Mouse (Mus musculus) forebrain, embryonic 11.5 days (tissue): ENCODE data around the gene Ccdc92b. TPM values are rescaled to one million over a fixed set of nuclear protein-coding genes. Genes with fewer than 3 reads are reported as not detected.

Source experiments
- ATAC-seq: fragments of 200-750 bp; cut with Nextera tagmentation; replicated peaks from 2 replicates; pipeline ENCODE4 v1.8.0; 2017; ENCODE audit warnings: moderate TSS enrichment; ENCODE audit not compliant: low FRiP score
- DNase-seq: peaks from one replicate; pipeline ENCODE4 v3.0.0-alpha.2; 2017; ENCODE audit warnings: low spot score
- H3K27ac ChIP-seq: fragments of 300-500 bp; sonication (generic); 2 replicates; pipeline ENCODE4 v1.5.1; 2014; ENCODE audit warnings: low read depth, low read length
- H3K27me3 ChIP-seq: fragments of 300-500 bp; sonication (generic); 2 replicates; pipeline ENCODE4 v1.6.1; 2014; ENCODE audit warnings: mild to moderate bottlenecking, low read length, mixed read lengths; ENCODE audit not compliant: control insufficient read depth, insufficient read depth
- H3K36me3 ChIP-seq: fragments of 300-500 bp; sonication (generic); 2 replicates; pipeline ENCODE4 v1.6.1; 2014; ENCODE audit warnings: mild to moderate bottlenecking, low read length, moderate library complexity, mixed read lengths; ENCODE audit not compliant: control insufficient read depth, insufficient read depth
- H3K4me1 ChIP-seq: fragments of 300-500 bp; sonication (generic); replicated peaks from 2 replicates; pipeline ENCODE4 v1.6.1; 2014; ENCODE audit warnings: low read length, mixed read lengths; ENCODE audit not compliant: control insufficient read depth, insufficient read depth
- H3K4me2 ChIP-seq: fragments of 300-500 bp; sonication (generic); 2 replicates; pipeline ENCODE4 v1.6.1; 2014; ENCODE audit warnings: low read depth, mild to moderate bottlenecking, low read length, moderate library complexity, mixed read lengths; ENCODE audit not compliant: severe bottlenecking
- H3K4me3 ChIP-seq: fragments of 300-500 bp; sonication (generic); 2 replicates; pipeline ENCODE4 v1.5.1; 2014; ENCODE audit warnings: low read depth, low read length
- H3K9ac ChIP-seq: fragments of 300-500 bp; sonication (generic); 2 replicates; pipeline ENCODE4 v1.6.1; 2014; ENCODE audit warnings: low read length
- H3K9me3 ChIP-seq: fragments of 300-500 bp; sonication (generic); 2 replicates; pipeline ENCODE4 v1.6.1; 2016; ENCODE audit warnings: low read length, mixed read lengths; ENCODE audit not compliant: control insufficient read depth
- WGBS: fragments of 180-500 bp; shearing (Covaris S2); extraction: QIAGEN DNeasy Blood & Tissue Kit; methylation state at CpG from one replicate; pipeline ENCODE4 v1.1.7; 2014; 5-methylcytosine and 5-hydroxymethylcytosine counted together
- polyA plus RNA-seq: library from polyadenylated mRNA; unstranded; fragments of >200 nt; fragmentation: Nextera tagmentation; extraction: Ambion mirVana; gene quantifications from 2 replicates; pipeline ENCODE4 v1.2.1, GENCODE M21; 2014

Ccdc92b gene
- polyA plus RNA-seq, 1 experiment from 2014 or later: 2.0 TPM

DNA sequence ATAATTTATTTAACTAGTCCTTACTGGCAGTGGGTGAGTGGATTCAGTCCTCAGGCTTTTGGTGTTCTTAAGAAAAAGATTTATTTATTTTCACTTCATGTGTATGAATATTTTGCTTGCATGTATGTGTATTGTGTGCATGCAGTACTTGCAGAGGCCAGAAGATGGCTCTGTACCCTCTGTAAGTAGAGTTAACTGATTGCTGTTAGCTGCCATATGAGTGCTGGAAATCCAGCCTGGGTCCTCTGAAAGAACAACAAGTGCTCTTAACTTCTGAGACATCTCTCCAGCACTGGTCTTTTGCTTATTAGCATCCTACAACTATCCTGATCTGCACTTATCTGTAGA, 21.4 kb upstream of the Ccdc92b start:
- Histone ChIP-seq H3K4me1 (no peaks in the 10 kb centered on the region), H3K4me2 (no peak overlapping the region), H3K27ac (no peak overlapping the region), H3K27me3 (no peaks in the 10 kb centered on the region), H3K36me3 (no peaks in the 10 kb centered on the region), H3K9me3 (no peaks in the 10 kb centered on the region; the same call in 1 of the 2 replicates), H3K9ac (no peak overlapping the region), H3K4me3 (no peak overlapping the region)
- ATAC-seq (no peak), DNase-seq (no peak)

DNA sequence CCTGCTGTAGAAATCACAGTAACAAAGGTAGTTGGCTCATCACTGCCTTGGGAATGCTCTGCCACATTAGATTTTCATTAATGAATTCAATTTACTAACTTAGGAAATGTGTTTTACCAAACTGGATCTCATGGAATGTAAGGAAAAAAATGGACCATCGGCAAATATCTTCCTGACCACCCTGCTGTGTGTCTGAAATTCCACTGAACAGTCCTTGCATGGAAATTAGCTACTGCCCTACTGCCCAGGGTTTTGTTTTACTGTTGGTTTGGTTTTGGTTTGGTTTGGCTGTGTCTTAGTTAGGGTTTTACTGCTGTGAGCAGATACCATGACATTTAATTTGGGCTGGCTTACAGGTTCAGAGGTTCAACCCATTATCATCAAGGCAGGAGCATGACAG, 17.1 kb upstream of the Ccdc92b start:
- H3K4me1 ChIP-seq: no peaks in the 10 kb centered on the region
- no peak overlapping the region for H3K27ac ChIP-seq
- 84% methylated on average over 1 of the region's 1 CpGs for WGBS
- no peaks in the 10 kb centered on the region for H3K27me3 ChIP-seq
- H3K4me3 ChIP-seq: no peak overlapping the region
- H3K9me3 ChIP-seq: no peaks in the 10 kb centered on the region; the same call in 1 of the 2 replicates
- H3K36me3 ChIP-seq: no peaks in the 10 kb centered on the region
- no peak overlapping the region for H3K4me2 ChIP-seq
- ATAC-seq (no peak), DNase-seq (no peak)
- H3K9ac ChIP-seq: no peak overlapping the region

DNA sequence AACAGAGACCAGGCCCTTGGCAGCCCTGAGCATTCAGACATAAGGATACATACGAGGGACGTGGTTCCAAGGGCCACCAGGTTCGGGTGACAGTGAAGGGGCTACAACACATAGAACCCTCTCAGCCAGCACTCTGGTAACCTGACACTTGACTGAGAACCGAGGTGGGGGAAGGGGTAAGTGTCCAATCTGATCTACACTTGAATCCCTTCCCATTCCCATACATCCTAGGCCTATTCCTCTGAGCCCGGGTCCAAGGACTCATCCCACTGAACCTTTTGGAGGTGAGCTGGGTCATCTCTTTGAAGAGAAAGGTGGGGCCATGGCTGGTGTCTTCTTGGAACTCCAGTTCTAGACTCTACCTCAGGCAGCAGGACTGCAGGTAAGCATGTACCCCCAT, 9.3 kb upstream of the Ccdc92b start:
- no peak for DNase-seq
- Histone ChIP-seq H3K9me3 (no peaks in the 10 kb centered on the region), H3K36me3 (no peaks in the 10 kb centered on the region), H3K4me3 (no peak overlapping the region), H3K4me1 (peaks cover 7% of the 10 kb centered on the region; the same call in 1 of the 2 replicates), H3K9ac (no peak overlapping the region), H3K27ac (no peak overlapping the region), H3K4me2 (peak overlapping the region; percentile 80; the same call in 1 of the 2 replicates), H3K27me3 (peaks cover 23% of the 10 kb centered on the region)
- no peak for ATAC-seq
- WGBS: 20% methylated on average over 5 of the region's 5 CpGs

GRCm38 (mm10) chr11:74610545-74611176, 8.7 kb upstream of the Ccdc92b start, which contains the start of gene Rap1gap2:
TSS of gene Rap1gap2 (minus strand) at chr11:74610915.
- Histone ChIP-seq H3K36me3 (no peaks in the 10 kb centered on the region), H3K9me3 (no peaks in the 10 kb centered on the region), H3K27me3 (peaks cover 23% of the 10 kb centered on the region), H3K4me3 (peak within 1 kb of the TSS; percentile 34), H3K4me1 (peaks cover 7% of the 10 kb centered on the region; the same call in 1 of the 2 replicates), H3K4me2 (peak within 1 kb of the TSS; percentile 80), H3K9ac (peak within 1 kb of the TSS; percentile 35; the same call in 1 of the 2 replicates), H3K27ac (no peak within 1 kb of the TSS)
- 2% methylated on average over 48 of the region's 50 CpGs for WGBS
- peak; percentile 54 for DNase-seq
- ATAC-seq: peak; percentile 39; the same call in 1 of the 2 replicates

DNA sequence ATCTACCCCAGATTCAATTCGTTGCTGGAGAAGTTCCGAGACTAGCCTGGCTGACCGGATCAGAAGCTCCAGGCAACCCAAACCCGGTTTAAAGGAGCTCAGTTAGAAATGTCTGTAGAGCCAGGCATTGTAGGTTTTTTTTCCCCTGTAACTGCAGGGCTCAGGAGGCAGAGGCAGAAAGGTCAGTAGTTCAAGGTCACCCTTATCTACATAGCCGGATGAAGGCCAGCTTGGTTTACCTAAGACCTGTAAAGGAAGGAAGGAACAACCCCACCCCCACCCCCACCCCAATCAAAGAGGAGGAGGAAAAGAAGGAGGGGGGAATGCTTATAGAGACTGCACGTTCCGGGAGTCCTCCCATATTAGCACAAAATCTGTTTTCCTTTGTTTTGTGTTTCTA, 8.0 kb upstream of the Ccdc92b start:
- Histone ChIP-seq H3K9ac (no peak overlapping the region), H3K36me3 (no peaks in the 10 kb centered on the region), H3K9me3 (no peaks in the 10 kb centered on the region), H3K27ac (no peak overlapping the region), H3K4me1 (peaks cover 7% of the 10 kb centered on the region; the same call in 1 of the 2 replicates), H3K4me3 (no peak overlapping the region), H3K4me2 (no peak overlapping the region), H3K27me3 (peaks cover 23% of the 10 kb centered on the region)
- 27% methylated on average over 7 of the region's 7 CpGs for WGBS
- DNase-seq (no peak), ATAC-seq (no peak)

GRCm38 (mm10) chr11:74613428-74613827, 6.0 kb upstream of the Ccdc92b start:
- Histone ChIP-seq H3K9ac (no peak overlapping the region), H3K9me3 (no peaks in the 10 kb centered on the region), H3K36me3 (no peaks in the 10 kb centered on the region), H3K27me3 (peaks cover 23% of the 10 kb centered on the region), H3K4me2 (no peak overlapping the region), H3K4me3 (no peak overlapping the region), H3K27ac (no peak overlapping the region), H3K4me1 (peaks cover 7% of the 10 kb centered on the region; the same call in 1 of the 2 replicates)
- ATAC-seq: no peak
- 68% methylated on average over 4 of the region's 4 CpGs for WGBS
- no peak for DNase-seq

DNA sequence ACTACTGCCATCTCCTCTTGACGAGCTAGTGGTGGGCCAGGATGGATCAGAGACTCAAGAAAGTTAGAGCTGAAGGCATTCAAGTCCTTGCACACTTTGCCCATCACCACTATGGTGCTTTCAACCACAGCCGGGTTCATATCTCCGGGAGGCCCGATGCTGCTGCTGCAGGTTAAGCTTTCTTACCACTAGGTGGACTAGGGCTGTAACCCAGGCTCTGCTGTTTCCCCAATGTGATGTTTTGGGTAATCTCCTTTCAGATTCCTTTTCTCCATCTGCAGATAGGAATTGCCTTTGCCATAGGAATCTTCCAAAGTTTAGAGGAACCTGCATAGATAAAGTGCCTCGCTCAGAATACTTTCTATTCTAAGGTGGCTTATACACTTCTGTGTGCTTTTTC, 3.8 kb upstream of the Ccdc92b start:
- WGBS: 59% methylated on average over 5 of the region's 5 CpGs
- Histone ChIP-seq H3K4me3 (no peak overlapping the region), H3K27me3 (peaks cover 23% of the 10 kb centered on the region), H3K4me1 (peaks cover 6% of the 10 kb centered on the region; the same call in 1 of the 2 replicates), H3K9ac (no peak overlapping the region), H3K4me2 (no peak overlapping the region), H3K9me3 (no peaks in the 10 kb centered on the region), H3K27ac (no peak overlapping the region), H3K36me3 (no peaks in the 10 kb centered on the region)
- no peak for ATAC-seq
- no peak for DNase-seq

GRCm38 (mm10) chr11:74619956-74620300, 523 bp downstream of the Ccdc92b start:
- H3K9me3 ChIP-seq: no peaks in the 10 kb centered on the region
- 1% methylated on average over 16 of the region's 16 CpGs for WGBS
- H3K27ac ChIP-seq: no peak overlapping the region
- H3K4me2 ChIP-seq: peak overlapping the region; percentile 48
- peaks cover 12% of the 10 kb centered on the region for H3K27me3 ChIP-seq
- H3K9ac ChIP-seq: peak overlapping the region; percentile 40; the same call in 1 of the 2 replicates
- no peaks in the 10 kb centered on the region for H3K36me3 ChIP-seq
- H3K4me3 ChIP-seq: peak overlapping the region; percentile 34
- H3K4me1 ChIP-seq: 0 out of 2 replicates have a peak, but pooled peaks cover 2% of the 10 kb centered on the region
- ATAC-seq: no peak; the same call in 1 of the 2 replicates
- DNase-seq: no peak
